ENCODE assay signal across 11 mouse cellular contexts in genomic region chr11:72569671-72570318, GRCm38 (mm10). TPM values are rescaled to one million over a fixed set of nuclear protein-coding genes. Genes with fewer than 3 reads are reported as not detected.
DNase-seq lines count a peak whose midpoint lies in the region; ATAC-seq and TF ChIP-seq lines count a peak whose summit lies in the region.
"Had no signal": no experiment of that assay in that cellular context is flagged by ENCODE, and none has a peak within 500 bp of the region (broad histone marks: within the 10 kb centered on the region; RNA-seq: fewer than 3 reads in every experiment).

No protein-coding gene starts in this region.

- 76% methylated on average over 11 of the region's 11 CpGs for WGBS in forebrain, postnatal 0 days
- WGBS in forebrain, embryonic 15.5 days: 75% methylated on average over 11 of the region's 11 CpGs
- WGBS in midbrain, embryonic 11.5 days: 65% methylated on average over 11 of the region's 11 CpGs

- H3K27me3 ChIP-seq in forebrain, postnatal 0 days (ENCODE audit: insufficient read depth, low read length): no peaks in the 10 kb centered on the region
- H3K27me3 ChIP-seq in forebrain, embryonic 15.5 days: no peaks in the 10 kb centered on the region
- no peaks in the 10 kb centered on the region for H3K27me3 ChIP-seq in midbrain, embryonic 11.5 days (ENCODE audit: control insufficient read depth, insufficient read depth, low read length)

- no peak overlapping the region for H3K27ac ChIP-seq in forebrain, postnatal 0 days (ENCODE audit: low read depth, low read length)
- no peak overlapping the region for H3K27ac ChIP-seq in forebrain, embryonic 15.5 days (replicated peaks)
- H3K27ac ChIP-seq in midbrain, embryonic 11.5 days (ENCODE audit: low read depth, low read length): no peak overlapping the region
- H3K27ac ChIP-seq: kidney, postnatal 0 days; liver, embryonic 15.5 days; stomach, postnatal 0 days had no signal

- no peak for ATAC-seq in forebrain, postnatal 0 days
- no peak for ATAC-seq in forebrain, embryonic 15.5 days (replicated peaks)
- no peak for ATAC-seq in midbrain, embryonic 11.5 days (ENCODE audit: low FRiP score)

- H3K4me3 ChIP-seq in forebrain, postnatal 0 days (ENCODE audit: low read depth, low read length): no peak overlapping the region
- no peak overlapping the region for H3K4me3 ChIP-seq in forebrain, embryonic 15.5 days
- H3K4me3 ChIP-seq in midbrain, embryonic 11.5 days (ENCODE audit: low read depth, low read length): no peak overlapping the region

- no peaks in the 10 kb centered on the region for H3K4me1 ChIP-seq in forebrain, postnatal 0 days (ENCODE audit: insufficient read depth)
- no peaks in the 10 kb centered on the region for H3K4me1 ChIP-seq in forebrain, embryonic 15.5 days
- no peaks in the 10 kb centered on the region for H3K4me1 ChIP-seq in midbrain, embryonic 11.5 days (ENCODE audit: control insufficient read depth, insufficient read depth, low read length)

- no peak for DNase-seq in forebrain, postnatal 0 days
- peak; percentile 22 for DNase-seq in retina, embryonic 14.5 days (ENCODE audit: low spot score)
- DNase-seq in retina, postnatal 1 day: no peak
- DNase-seq in midbrain, embryonic 11.5 days (ENCODE audit: low spot score, missing footprints): peak; percentile 69
- DNase-seq in testis, postnatal 10 days (ENCODE audit: low spot score): no peak
- DNase-seq in thymus, adult 18-20 months: no peak
- DNase-seq in layer of hippocampus, adult 8-10 months (ENCODE audit: low spot score in 2 of 2): no peak

- no peaks in the 10 kb centered on the region for H3K9me3 ChIP-seq in forebrain, postnatal 0 days (ENCODE audit: low read length)
- H3K9me3 ChIP-seq in forebrain, embryonic 15.5 days: no peaks in the 10 kb centered on the region
- H3K9me3 ChIP-seq in midbrain, embryonic 11.5 days (ENCODE audit: control insufficient read depth, low read length): no peaks in the 10 kb centered on the region
- H3K9me3 ChIP-seq: liver, embryonic 15.5 days had no signal

- TF ChIP-seq CTCF in forebrain, postnatal 0 days (IDR thresholded peaks at IDR 0.05; ENCODE audit: low read depth): no peak

- H3K4me2 ChIP-seq in forebrain, postnatal 0 days (ENCODE audit: low read depth): peak overlapping the region; percentile 42; the same call in 1 of the 2 replicates
- H3K4me2 ChIP-seq in forebrain, embryonic 15.5 days (replicated peaks): no peak overlapping the region
- no peak overlapping the region for H3K4me2 ChIP-seq in midbrain, embryonic 11.5 days

- H3K9ac ChIP-seq in forebrain, postnatal 0 days: no peak overlapping the region
- H3K9ac ChIP-seq in forebrain, embryonic 15.5 days (replicated peaks): no peak overlapping the region
- H3K9ac ChIP-seq in midbrain, embryonic 11.5 days (ENCODE audit: low read length): peak overlapping the region; percentile 16; the same call in 1 of the 2 replicates
- H3K9ac ChIP-seq: liver, embryonic 15.5 days had no signal

- no peaks in the 10 kb centered on the region for H3K36me3 ChIP-seq in forebrain, postnatal 0 days (ENCODE audit: insufficient read depth)
- no peaks in the 10 kb centered on the region for H3K36me3 ChIP-seq in forebrain, embryonic 15.5 days
- H3K36me3 ChIP-seq in midbrain, embryonic 11.5 days (ENCODE audit: control insufficient read depth, insufficient read depth, low read length): no peaks in the 10 kb centered on the region
- H3K36me3 ChIP-seq: liver, embryonic 15.5 days had no signal

RNA-seq across cellular contexts. Expression of gene Spns3, which starts 19.5 kb away (rescaled TPM):
- total RNA-seq in forebrain, postnatal 0 days (2014; rRNA removed): 0.15 TPM in 1 of 2 replicates, not detected in the other
- 0.06 and 0.07 TPM in 2 replicates for polyA plus RNA-seq in forebrain, postnatal 0 days (2015; fragmentation: Nextera tagmentation; extraction: Ambion mirVana)
- polyA plus RNA-seq in forebrain, embryonic 15.5 days (2015; fragmentation: Nextera tagmentation; extraction: Ambion mirVana): 0.08 TPM in 2 replicates
- polyA plus RNA-seq in midbrain, embryonic 11.5 days (2014; fragmentation: Nextera tagmentation; extraction: Ambion mirVana): not detected in 2 replicates
- under 1 TPM; 0.33 to 0.58 (median 0.48) TPM for total RNA-seq in layer of hippocampus, adult 8-10 months (2022)

RNA-seq across cellular contexts. Expression of gene Ube2g1, which starts 37.3 kb away (rescaled TPM):
- 56.4 and 61.2 TPM in 2 replicates for total RNA-seq in forebrain, postnatal 0 days (2014; rRNA removed)
- 76.8 and 82.1 TPM in 2 replicates for polyA plus RNA-seq in forebrain, postnatal 0 days (2015; fragmentation: Nextera tagmentation; extraction: Ambion mirVana)
- 110 TPM in 2 replicates for polyA plus RNA-seq in forebrain, embryonic 15.5 days (2015; fragmentation: Nextera tagmentation; extraction: Ambion mirVana)
- polyA plus RNA-seq in midbrain, embryonic 11.5 days (2014; fragmentation: Nextera tagmentation; extraction: Ambion mirVana): 121 and 137 TPM in 2 replicates
- total RNA-seq in layer of hippocampus, adult 8-10 months (2022): 10 to 100 TPM; 36.8 to 44.5 (median 40.5) TPM

Comparison
In these comparisons a context has a peak if more than half of its experiments do, and no peak if none do; other contexts are left out.
1. DNase-seq: peak in retina, embryonic 14.5 days (single experiment) and midbrain, embryonic 11.5 days (single experiment); none in forebrain, postnatal 0 days (single experiment), retina, postnatal 1 day (single experiment), testis, postnatal 10 days (single experiment), thymus, adult 18-20 months (0 of 2) and layer of hippocampus, adult 8-10 months (0 of 2).